Mouse (Mus musculus) left cerebral cortex, adult 6 months (tissue): ENCODE results near the gene Gm7879. TPM values are rescaled to one million over a fixed set of nuclear protein-coding genes. Genes with fewer than 3 reads are reported as not detected.

Experiments
- long read RNA-seq, 2 experiments: library from polyadenylated mRNA; unstranded; transcript quantifications; one replicate each; pipeline ENCODE4 v2.0.0; 2019 to 2020
- polyA plus RNA-seq: library from polyadenylated mRNA; unstranded; fragments of <200 nt; fragmentation: Nextera tagmentation; gene quantifications from 2 replicates; pipeline ENCODE4 v1.2.3, GENCODE M21; 2021

Gm7879 gene
- polyA plus RNA-seq = 0.31 and 0.66 TPM in 2 replicates
- long read RNA-seq, experiment 1, partial matches to known transcripts = 0 of 1 reads
- long read RNA-seq, experiment 1, other reads (novel, unspliced or antisense) = 0 of 1 reads
- long read RNA-seq, experiment 2, transcript Gm7879-201 (1 exons, 774 nt) = major isoform, 7 of 7 reads
- long read RNA-seq, experiment 2, partial matches to known transcripts = 0 of 7 reads
- long read RNA-seq, experiment 2, other reads (novel, unspliced or antisense) = 0 of 7 reads

DNA sequence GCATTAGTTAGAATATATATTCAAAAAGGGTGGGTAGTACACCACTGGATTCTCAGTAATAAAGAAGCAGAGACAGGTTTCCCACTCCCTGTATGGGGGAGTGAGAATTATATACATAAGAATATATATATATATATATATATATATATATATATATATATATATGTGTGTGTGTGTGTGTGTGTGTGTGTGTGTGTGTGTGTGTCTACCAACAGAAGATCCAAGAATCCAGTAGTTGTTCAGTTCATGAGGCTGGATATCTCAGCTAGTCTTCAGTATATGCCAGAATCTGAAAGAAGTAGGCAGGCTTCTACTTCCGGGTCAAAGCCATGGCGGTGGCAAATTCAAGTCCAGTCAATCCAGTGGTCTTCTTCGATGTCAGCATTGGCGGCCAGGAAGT is at the start of gene Gm7879:
TSS of gene Gm7879 (plus strand) at position 301 of the 400 bp plus-strand sequence.

GRCm38 (mm10) chr5:43868253-43868652 is 44.7 kb upstream of the Gm7879 start, which contains the start of gene Cd38:
Gene Cd38 (plus strand): TSS chr5:43868553.

Other genes with a start within 250 kb of the Gm7879 start
- not detected in 2 replicates for gene Bst1, start 94.3 kb upstream of the Gm7879 start, polyA plus RNA-seq
- gene Fbxl5, start 91.5 kb upstream of the Gm7879 start, polyA plus RNA-seq = 56.9 and 64.8 TPM in 2 replicates
- gene Cd38, start 44.6 kb upstream of the Gm7879 start, polyA plus RNA-seq = 2.9 and 4.5 TPM in 2 replicates
- gene Fgfbp1, start 68.6 kb downstream of the Gm7879 start, polyA plus RNA-seq = 4.3 and 4.5 TPM in 2 replicates
- 5.5 and 6.2 TPM in 2 replicates for gene Prom1, start 188.9 kb downstream of the Gm7879 start, polyA plus RNA-seq